Mouse (Mus musculus): ENCODE measurements around the gene Suds3. TPM values are rescaled to one million over a fixed set of nuclear protein-coding genes. Genes with fewer than 3 reads are reported as not detected.

Gene Suds3
- total RNA-seq, 2 experiments from 2014 or later: 70.7 to 72.4 TPM

GRCm38 (mm10) chr5:117068808-117069497, 47.0 kb downstream of the Suds3 start:
- no peak for DNase-seq
- intact Hi-C loops (cut with DNase I): no loop called here

- DNase-seq: no peak
- intact Hi-C loops (cut with DNase I): no loop called here
Observed at GRCm38 (mm10) chr5:117068181-117068580, 47.7 kb downstream of the Suds3 start.

GRCm38 (mm10) chr5:117061251-117061650, 54.7 kb downstream of the Suds3 start:
- no peak for DNase-seq
- intact Hi-C loops (cut with DNase I): no loop called here

GRCm38 (mm10) chr5:117060484-117061130, 55.3 kb downstream of the Suds3 start:
- intact Hi-C loops (cut with DNase I): no loop called here

GRCm38 (mm10) chr5:117049940-117050339, 66.0 kb downstream of the Suds3 start:
- intact Hi-C loops (cut with DNase I): no loop called here
- DNase-seq: no peak

More at GRCm38 (mm10) chr5:117060484-117061130, 55.3 kb downstream of the Suds3 start:
- no peak for DNase-seq

- no peak for DNase-seq
- intact Hi-C loops (cut with DNase I): no loop called here
Observed at GRCm38 (mm10) chr5:117045101-117045500, 70.8 kb downstream of the Suds3 start.

GRCm38 (mm10) chr5:117042661-117043060, 73.3 kb downstream of the Suds3 start:
- intact Hi-C loops (cut with DNase I): no loop called here

More at GRCm38 (mm10) chr5:117042661-117043060, 73.3 kb downstream of the Suds3 start:
- DNase-seq: no peak

Other genes with a start within 250 kb of the Suds3 start
- 1 to 10 TPM; 3.9 to 4.3 TPM for gene Taok3, start 4.0 kb upstream of the Suds3 start, total RNA-seq (2021)
- 100 to 1,000 TPM; 304 to 320 TPM for gene Pebp1, start 171.5 kb upstream of the Suds3 start, total RNA-seq (2021)
- gene Vsig10, start 203.0 kb upstream of the Suds3 start, total RNA-seq (2021): 1 to 10 TPM; 4.1 to 5.0 TPM
- gene Wsb2, start 241.2 kb upstream of the Suds3 start, total RNA-seq (2021): 10 to 100 TPM; 84.2 to 90.8 TPM

Data from gastrocnemius, postnatal 36 days (tissue).